Mouse (Mus musculus) frontal cortex, postnatal 25 days (tissue): ENCODE data around the gene Slc9a4.
"Not testable (repeated sequence)": the region's sequence is repeated elsewhere in the genome, so short reads cannot be mapped to it uniquely, and the experiment has no call there.

Experiments used
- DNase-seq, 2 experiments: peaks; one replicate each; pipeline ENCODE4 v3.0.0; 2022; ENCODE audit warnings: low spot score in 2 of 2

The Slc9a4 gene

GRCm38 (mm10) chr1:40579784-40580183 is at the start of gene Slc9a4:
Gene Slc9a4, plus strand, starts transcription at chr1:40580081.
- peak; percentile 22 to 23 for DNase-seq

- no peak for DNase-seq
Observed at GRCm38 (mm10) chr1:40537577-40537976, 42.3 kb upstream of the Slc9a4 start.

- peak; percentile 8 to 50 for DNase-seq
Observed at GRCm38 (mm10) chr1:40544650-40545049, 35.2 kb upstream of the Slc9a4 start.

GRCm38 (mm10) chr1:40546645-40547044 is 33.2 kb upstream of the Slc9a4 start:
- no peak for DNase-seq

- no peak for DNase-seq
Observed at GRCm38 (mm10) chr1:40547064-40547572, 32.8 kb upstream of the Slc9a4 start.

- DNase-seq = no peak
Observed at GRCm38 (mm10) chr1:40547762-40548161, 32.1 kb upstream of the Slc9a4 start.

GRCm38 (mm10) chr1:40569374-40569773 is 10.5 kb upstream of the Slc9a4 start:
- no peak for DNase-seq

- DNase-seq = no peak
Observed at GRCm38 (mm10) chr1:40580269-40580668, 388 bp downstream of the Slc9a4 start.

- no peak for DNase-seq
Observed at GRCm38 (mm10) chr1:40586776-40587175, 6.9 kb downstream of the Slc9a4 start.

- DNase-seq = no peak
Observed at GRCm38 (mm10) chr1:40590931-40591330, 11.1 kb downstream of the Slc9a4 start.

- DNase-seq = no peak
Observed at GRCm38 (mm10) chr1:40597822-40598221, 17.9 kb downstream of the Slc9a4 start.

- not testable (repeated sequence) for DNase-seq
Observed at GRCm38 (mm10) chr1:40599661-40600060, 19.8 kb downstream of the Slc9a4 start.

GRCm38 (mm10) chr1:40600394-40601327 is 20.8 kb downstream of the Slc9a4 start:
- peak; percentile 9 to 22 for DNase-seq

GRCm38 (mm10) chr1:40601461-40601860 is 21.6 kb downstream of the Slc9a4 start:
- no peak for DNase-seq

- no peak for DNase-seq
Observed at GRCm38 (mm10) chr1:40613219-40613618, 33.3 kb downstream of the Slc9a4 start.

- DNase-seq = no peak
Observed at GRCm38 (mm10) chr1:40619093-40619492, 39.2 kb downstream of the Slc9a4 start.

- DNase-seq = no peak
Observed at GRCm38 (mm10) chr1:40619871-40620270, 40.0 kb downstream of the Slc9a4 start.

- no peak for DNase-seq
Observed at GRCm38 (mm10) chr1:40624954-40625353, 45.1 kb downstream of the Slc9a4 start.

- DNase-seq = no peak
Observed at GRCm38 (mm10) chr1:40626954-40627353, 47.1 kb downstream of the Slc9a4 start.

- no peak for DNase-seq
Observed at GRCm38 (mm10) chr1:40628443-40628842, 48.6 kb downstream of the Slc9a4 start.

- DNase-seq = no peak
Observed at GRCm38 (mm10) chr1:40632407-40633062, 52.7 kb downstream of the Slc9a4 start.

GRCm38 (mm10) chr1:40634608-40635007 is 54.7 kb downstream of the Slc9a4 start:
- no peak for DNase-seq

GRCm38 (mm10) chr1:40648234-40648633 is 68.4 kb downstream of the Slc9a4 start:
- no peak for DNase-seq
